Mouse (Mus musculus) embryonic facial prominence, embryonic 10.5 days (tissue): ENCODE measurements around the gene Rab11fip5. TPM values are rescaled to one million over a fixed set of nuclear protein-coding genes. Genes with fewer than 3 reads are reported as not detected.

Experiments used
- DNase-seq: peaks from one replicate; pipeline ENCODE4 v3.0.0-alpha.2; 2017; ENCODE audit warnings: low spot score
- H3K27ac ChIP-seq: fragments of 300-500 bp; sonication (generic); replicated peaks from 2 replicates; pipeline ENCODE4 v1.5.1; 2016; ENCODE audit warnings: mild to moderate bottlenecking
- H3K27me3 ChIP-seq: fragments of 300-500 bp; sonication (generic); replicated peaks from 2 replicates; pipeline ENCODE4 v1.6.1; 2016; ENCODE audit warnings: low read depth, mild to moderate bottlenecking; ENCODE audit not compliant: poor library complexity, severe bottlenecking
- H3K36me3 ChIP-seq: fragments of 300-500 bp; sonication (generic); replicated peaks from 2 replicates; pipeline ENCODE4 v1.6.1; 2016; ENCODE audit warnings: mild to moderate bottlenecking, moderate library complexity
- H3K4me1 ChIP-seq: fragments of 300-500 bp; sonication (generic); 2 replicates; pipeline ENCODE4 v1.6.1; 2016
- H3K4me3 ChIP-seq: fragments of 300-500 bp; sonication (generic); 2 replicates; pipeline ENCODE4 v1.5.1; 2016; ENCODE audit warnings: mild to moderate bottlenecking, moderate library complexity
- H3K9me3 ChIP-seq: fragments of 300-500 bp; sonication (generic); 2 replicates; pipeline ENCODE4 v1.6.1; 2016; ENCODE audit warnings: mild to moderate bottlenecking
- WGBS: fragments of 180-500 bp; shearing (Covaris S2); methylation state at CpG from one replicate; pipeline ENCODE4 v1.1.7; 2016; 5-methylcytosine and 5-hydroxymethylcytosine counted together
- microRNA-seq: library from miRNA; unstranded; fragments of <30 nt; microRNA quantifications from one replicate; pipeline ENCODE4, GENCODE M21; 2017
- polyA plus RNA-seq: library from polyadenylated mRNA; unstranded; fragments of >200 nt; fragmentation: Nextera tagmentation; extraction: Ambion mirVana; gene quantifications from 2 replicates; pipeline ENCODE4 v1.2.1, GENCODE M21; 2016

Gene Rab11fip5
- polyA plus RNA-seq, 1 experiment from 2014 or later, result 3.6 TPM

DNA sequence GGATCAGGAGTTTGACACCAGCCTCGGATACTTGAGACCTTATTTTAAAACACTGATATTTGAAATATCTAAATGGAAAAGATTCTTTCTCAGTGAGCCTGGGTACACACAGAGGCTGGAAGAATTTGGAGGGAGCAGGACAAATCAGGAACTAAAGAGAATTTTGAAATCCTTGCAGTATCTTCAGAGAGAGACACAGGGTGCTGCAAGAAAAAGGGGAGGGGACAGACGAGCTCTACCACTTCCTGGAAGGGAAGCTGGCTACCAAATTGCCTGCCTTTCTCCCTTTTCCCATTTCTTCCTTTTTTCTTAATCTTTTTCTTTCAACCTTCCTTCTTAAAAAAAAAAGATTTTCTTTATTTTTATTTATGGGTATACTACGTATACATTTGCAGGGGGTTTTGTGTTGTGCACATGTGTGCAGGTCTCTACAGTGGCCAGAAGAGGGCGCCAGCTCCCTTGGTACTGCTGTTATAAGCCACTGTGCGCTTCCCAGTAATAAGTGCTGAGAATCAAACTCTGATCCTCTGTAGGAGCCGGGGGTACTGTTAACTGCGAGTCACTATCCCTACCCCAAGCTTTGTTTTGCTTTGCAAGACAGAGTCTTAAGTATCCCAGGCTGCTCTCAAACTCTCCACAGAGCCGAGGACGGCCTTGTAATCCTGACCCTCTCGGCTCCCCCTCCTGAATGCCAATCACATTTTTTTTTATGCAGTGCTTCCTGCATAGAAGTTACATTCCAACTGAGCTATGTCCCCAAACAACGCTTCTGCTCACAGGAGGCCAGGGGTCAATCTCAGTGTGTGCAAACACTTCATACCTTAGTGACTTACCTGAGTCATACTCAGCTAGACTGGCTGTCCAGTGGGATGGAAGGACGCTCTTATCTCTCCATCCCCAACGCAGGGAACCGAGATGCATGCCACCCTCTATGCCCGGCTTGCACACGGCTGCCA is 83.3 kb downstream of the Rab11fip5 start:
- H3K4me3 ChIP-seq, result no peak overlapping the region
- no peaks in the 10 kb centered on the region for H3K9me3 ChIP-seq
- H3K36me3 ChIP-seq, result no peaks in the 10 kb centered on the region
- WGBS, result 89% methylated on average over 16 of the region's 16 CpGs
- H3K27ac ChIP-seq, result no peak overlapping the region
- H3K4me1 ChIP-seq, result peaks cover 23% of the 10 kb centered on the region
- DNase-seq, result no peak
- H3K27me3 ChIP-seq, result no peaks in the 10 kb centered on the region

DNA sequence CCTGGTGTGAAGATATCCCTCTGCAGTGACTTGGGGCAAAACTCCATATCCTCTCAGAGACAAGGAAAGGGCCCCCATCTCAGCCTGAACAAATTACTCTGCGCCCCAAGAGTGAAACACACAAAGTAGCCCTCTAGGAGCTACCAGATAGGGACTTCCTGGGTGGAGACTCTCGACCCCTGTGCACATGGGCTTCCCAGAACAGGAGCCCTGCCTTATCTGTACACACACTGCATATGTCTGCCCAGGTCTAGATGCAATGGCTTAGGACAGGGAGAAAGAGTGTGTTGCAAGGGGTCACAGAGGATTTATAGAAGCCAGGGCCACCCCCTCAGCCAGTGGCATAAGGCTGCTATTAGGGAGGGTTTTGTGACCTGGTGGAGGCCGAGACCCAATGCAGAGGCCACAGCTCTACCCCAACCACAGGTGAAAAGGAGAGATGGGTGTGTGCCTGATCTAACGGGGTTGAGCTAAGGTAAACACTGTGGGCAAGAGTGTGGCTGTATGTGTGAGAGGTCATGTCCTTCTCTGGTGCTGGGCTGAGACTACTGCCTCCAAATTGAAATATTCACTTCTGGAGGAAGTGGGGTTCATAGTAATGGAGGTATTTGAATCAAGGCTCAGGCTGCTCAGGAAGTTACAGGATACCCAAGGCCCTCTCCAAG is 86.1 kb downstream of the Rab11fip5 start:
- Histone ChIP-seq H3K9me3 (no peaks in the 10 kb centered on the region), H3K4me3 (no peak overlapping the region), H3K27ac (no peak overlapping the region), H3K4me1 (peaks cover 3% of the 10 kb centered on the region), H3K27me3 (no peaks in the 10 kb centered on the region), H3K36me3 (no peaks in the 10 kb centered on the region)
- no peak for DNase-seq
- 80% methylated on average over 4 of the region's 4 CpGs for WGBS

DNA sequence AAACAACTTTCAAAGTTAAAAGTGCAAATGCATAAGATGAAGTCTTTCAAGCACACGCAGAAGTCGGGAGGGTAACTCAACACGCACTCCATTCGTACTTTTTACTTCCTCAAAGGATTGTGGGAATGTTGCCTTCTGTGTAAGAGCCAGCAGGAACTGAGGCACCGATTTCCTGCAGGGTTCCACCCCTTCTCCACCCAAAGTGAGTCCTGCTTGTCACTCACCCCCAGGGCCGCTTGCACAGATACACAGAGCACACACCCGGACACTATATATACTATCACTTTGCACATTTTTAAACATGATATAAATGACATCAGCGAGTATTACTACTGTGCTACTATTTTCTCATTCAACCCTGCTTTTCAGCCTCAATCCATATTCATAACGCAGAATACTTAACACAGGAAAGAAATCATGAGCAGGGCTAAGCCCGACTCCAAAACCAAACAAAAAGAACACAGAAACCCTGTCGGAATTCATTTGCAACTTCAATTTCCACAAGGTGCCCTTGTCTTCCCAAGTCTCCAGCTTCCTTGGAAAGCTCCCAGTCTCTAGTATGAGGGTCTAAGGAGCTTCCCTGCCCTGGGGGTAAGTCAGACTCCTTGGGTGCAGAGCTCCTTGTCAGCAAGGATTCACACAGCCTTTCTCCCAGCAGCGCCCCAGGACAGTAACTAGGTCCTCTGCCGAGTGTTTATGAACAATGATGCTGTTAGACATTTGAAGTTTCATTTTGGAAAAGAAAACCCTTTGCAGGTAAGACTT is 88.0 kb downstream of the Rab11fip5 start:
- H3K27ac ChIP-seq, result no peak overlapping the region
- no peak overlapping the region for H3K4me3 ChIP-seq
- H3K4me1 ChIP-seq, result 0 out of 2 replicates have a peak, but pooled peaks cover 2% of the 10 kb centered on the region
- H3K27me3 ChIP-seq, result no peaks in the 10 kb centered on the region
- DNase-seq, result no peak
- H3K36me3 ChIP-seq, result no peaks in the 10 kb centered on the region
- no peaks in the 10 kb centered on the region for H3K9me3 ChIP-seq
- 82% methylated on average over 13 of the region's 13 CpGs for WGBS

Small RNA genes within 50 kb of the gene (microRNA-seq; reads per million reads assigned to microRNA genes)
- not detected for gene Mir705

Other genes starting within 250 kb of the Rab11fip5 start
- 53.8 and 58.1 TPM in 2 replicates for gene Spr, start 236.9 kb downstream of the Rab11fip5 start, polyA plus RNA-seq
- gene Emx1, start 187.2 kb downstream of the Rab11fip5 start, polyA plus RNA-seq, result 2.6 and 2.9 TPM in 2 replicates
- gene Sfxn5, start 41.2 kb downstream of the Rab11fip5 start, polyA plus RNA-seq, result 8.5 and 8.6 TPM in 2 replicates
- not detected in 2 replicates for gene Noto, start 49.3 kb upstream of the Rab11fip5 start, polyA plus RNA-seq
- 87.6 and 91.0 TPM in 2 replicates for gene Smyd5, start 57.4 kb upstream of the Rab11fip5 start, polyA plus RNA-seq
- 784 and 818 TPM in 2 replicates for gene Cct7, start 76.9 kb upstream of the Rab11fip5 start, polyA plus RNA-seq
- gene Pradc1, start 77.3 kb upstream of the Rab11fip5 start, polyA plus RNA-seq, result 29.1 and 30.4 TPM in 2 replicates
- gene Fbxo41, start 128.4 kb upstream of the Rab11fip5 start, polyA plus RNA-seq, result 0.30 and 0.46 TPM in 2 replicates
- not detected in 2 replicates for gene Egr4, start 139.0 kb upstream of the Rab11fip5 start, polyA plus RNA-seq
- 10.2 and 11.3 TPM in 2 replicates for gene Alms1, start 212.9 kb upstream of the Rab11fip5 start, polyA plus RNA-seq